Mouse (Mus musculus) kidney, embryonic 14.5 days (tissue): ENCODE results near the gene Plcl1. TPM values are rescaled to one million over a fixed set of nuclear protein-coding genes. Genes with fewer than 3 reads are reported as not detected.
"Not testable (repeated sequence)": the region's sequence is repeated elsewhere in the genome, so short reads cannot be mapped to it uniquely, and the experiment has no call there.

Source experiments
- ATAC-seq: fragments of 200-750 bp; cut with Nextera tagmentation; 2 replicates; pipeline ENCODE4 v1.8.0; 2017; ENCODE audit warnings: moderate number of reproducible peaks, mild to moderate bottlenecking, moderate TSS enrichment, moderate library complexity; ENCODE audit not compliant: low FRiP score, low TSS enrichment
- H3K27ac ChIP-seq: fragments of 300-500 bp; sonication (generic); 2 replicates; pipeline ENCODE4 v1.5.1; 2014; ENCODE audit warnings: low read depth, mild to moderate bottlenecking, low read length, moderate library complexity, mixed read lengths
- H3K27me3 ChIP-seq: fragments of 300-500 bp; sonication (generic); 2 replicates; pipeline ENCODE4 v1.6.1; 2014; ENCODE audit warnings: mild to moderate bottlenecking, low read length; ENCODE audit not compliant: control insufficient read depth, insufficient read depth
- H3K36me3 ChIP-seq: fragments of 300-500 bp; sonication (generic); 2 replicates; pipeline ENCODE4 v1.6.1; 2014; ENCODE audit warnings: low read length, mixed read lengths; ENCODE audit not compliant: control insufficient read depth, insufficient read depth
- H3K4me1 ChIP-seq: fragments of 300-500 bp; sonication (generic); 2 replicates; pipeline ENCODE4 v1.6.1; 2014; ENCODE audit warnings: low read length, mixed read lengths; ENCODE audit not compliant: control insufficient read depth, insufficient read depth
- H3K4me2 ChIP-seq: fragments of 300-500 bp; sonication (generic); replicated peaks from 2 replicates; pipeline ENCODE4 v1.6.1; 2014; ENCODE audit warnings: low read depth, mild to moderate bottlenecking, low read length
- H3K4me3 ChIP-seq: fragments of 300-500 bp; sonication (generic); 2 replicates; pipeline ENCODE4 v1.5.1; 2014; ENCODE audit warnings: mild to moderate bottlenecking, low read length
- H3K9ac ChIP-seq: fragments of 300-500 bp; sonication (generic); 2 replicates; pipeline ENCODE4 v1.6.1; 2014; ENCODE audit warnings: low read depth, mild to moderate bottlenecking, low read length, moderate library complexity
- H3K9me3 ChIP-seq: fragments of 300-500 bp; sonication (generic); 2 replicates; pipeline ENCODE4 v1.6.1; 2016; ENCODE audit warnings: low read length; ENCODE audit not compliant: control insufficient read depth
- WGBS: fragments of 180-500 bp; shearing (Covaris S2); extraction: QIAGEN DNeasy Blood & Tissue Kit; methylation state at CpG from one replicate; pipeline ENCODE4 v1.1.7; 2014; 5-methylcytosine and 5-hydroxymethylcytosine counted together
- polyA plus RNA-seq: library from polyadenylated mRNA; unstranded; fragments of >200 nt; fragmentation: Nextera tagmentation; extraction: Ambion mirVana; gene quantifications from 2 replicates; pipeline ENCODE4 v1.2.1, GENCODE M21; 2014

Plcl1 gene
- polyA plus RNA-seq, 1 experiment from 2014 or later = 5.7 TPM

- WGBS = 72% methylated on average over 2 of the region's 2 CpGs
- no peak overlapping the region for H3K9ac ChIP-seq
- no peak for ATAC-seq
Measured at GRCm38 (mm10) chr1:55446876-55447275, 41.2 kb downstream of the Plcl1 start.

GRCm38 (mm10) chr1:55447661-55448060 is 41.9 kb downstream of the Plcl1 start:
- no peak overlapping the region for H3K9ac ChIP-seq
- no peak overlapping the region for H3K4me2 ChIP-seq
- no peak overlapping the region for H3K27ac ChIP-seq
- no peaks in the 10 kb centered on the region for H3K9me3 ChIP-seq
- H3K4me1 ChIP-seq = no peaks in the 10 kb centered on the region
- ATAC-seq = no peak
- H3K4me3 ChIP-seq = no peak overlapping the region
- 87% methylated on average over 2 of the region's 2 CpGs for WGBS
- H3K36me3 ChIP-seq = no peaks in the 10 kb centered on the region
- no peaks in the 10 kb centered on the region for H3K27me3 ChIP-seq

More at GRCm38 (mm10) chr1:55446876-55447275, 41.2 kb downstream of the Plcl1 start:
- H3K4me1 ChIP-seq = no peaks in the 10 kb centered on the region
- H3K4me3 ChIP-seq = no peak overlapping the region
- no peaks in the 10 kb centered on the region for H3K36me3 ChIP-seq
- no peaks in the 10 kb centered on the region for H3K9me3 ChIP-seq
- no peak overlapping the region for H3K4me2 ChIP-seq
- H3K27ac ChIP-seq = no peak overlapping the region
- no peaks in the 10 kb centered on the region for H3K27me3 ChIP-seq

DNA sequence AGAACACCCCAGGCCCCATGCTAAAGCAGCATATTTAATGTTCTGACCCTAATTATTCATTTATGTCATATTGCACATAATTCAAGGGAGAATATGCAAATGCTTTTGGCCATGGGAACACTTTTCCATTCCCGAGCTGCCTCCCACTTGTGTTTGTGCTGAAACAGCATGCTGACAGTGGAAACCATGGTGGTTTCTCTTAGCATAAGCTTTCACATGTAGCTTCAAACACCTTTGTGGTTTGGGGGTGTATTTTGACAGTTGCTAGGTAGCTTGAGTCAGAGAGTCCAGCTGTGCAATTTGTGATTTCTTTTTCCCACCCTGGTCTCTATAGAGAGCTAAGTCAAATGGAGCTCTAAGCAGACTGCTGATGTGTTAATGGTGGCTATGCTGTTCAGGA is 42.4 kb downstream of the Plcl1 start:
- 81% methylated on average over 1 of the region's 1 CpGs for WGBS
- Histone ChIP-seq H3K9me3 (no peaks in the 10 kb centered on the region), H3K36me3 (no peaks in the 10 kb centered on the region), H3K9ac (no peak overlapping the region), H3K4me2 (no peak overlapping the region), H3K27me3 (no peaks in the 10 kb centered on the region), H3K4me1 (no peaks in the 10 kb centered on the region), H3K27ac (no peak overlapping the region), H3K4me3 (no peak overlapping the region)
- ATAC-seq = no peak

- no peak overlapping the region for H3K9ac ChIP-seq
- H3K4me1 ChIP-seq = no peaks in the 10 kb centered on the region
- H3K36me3 ChIP-seq = no peaks in the 10 kb centered on the region
- no peaks in the 10 kb centered on the region for H3K9me3 ChIP-seq
- H3K27ac ChIP-seq = no peak overlapping the region
- no peaks in the 10 kb centered on the region for H3K27me3 ChIP-seq
- H3K4me3 ChIP-seq = no peak overlapping the region
- WGBS = 63% methylated on average over 3 of the region's 3 CpGs
- ATAC-seq = no peak
- H3K4me2 ChIP-seq = no peak overlapping the region
Measured at GRCm38 (mm10) chr1:55449779-55450178, 44.1 kb downstream of the Plcl1 start.

- ATAC-seq = no peak
- no peak overlapping the region for H3K4me3 ChIP-seq
- no peaks in the 10 kb centered on the region for H3K4me1 ChIP-seq
- no peak overlapping the region for H3K4me2 ChIP-seq
- H3K27ac ChIP-seq = no peak overlapping the region
- H3K27me3 ChIP-seq = no peaks in the 10 kb centered on the region
- H3K9ac ChIP-seq = no peak overlapping the region
- 47% methylated on average over 5 of the region's 5 CpGs for WGBS
- H3K36me3 ChIP-seq = no peaks in the 10 kb centered on the region
- H3K9me3 ChIP-seq = no peaks in the 10 kb centered on the region
Measured at GRCm38 (mm10) chr1:55454119-55454518, 48.4 kb downstream of the Plcl1 start.

DNA sequence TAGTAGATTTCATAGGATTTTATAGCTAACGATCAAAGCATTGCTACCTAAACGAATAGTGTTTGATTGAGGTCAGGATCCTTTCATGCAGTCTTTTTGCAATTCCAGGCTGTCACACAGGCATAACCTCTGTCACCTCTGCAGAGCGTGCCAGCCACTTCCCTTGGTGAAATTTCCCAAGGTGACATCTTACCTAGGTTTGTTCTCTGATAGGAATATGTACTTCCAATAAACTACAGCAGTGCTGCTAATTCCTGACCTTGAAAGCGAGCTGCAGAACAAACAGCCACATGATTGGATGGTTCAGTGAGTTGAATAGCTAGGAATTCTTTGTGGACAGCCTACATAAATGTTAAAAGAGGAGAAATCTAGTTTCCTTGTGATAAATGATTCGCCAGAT is 56.6 kb downstream of the Plcl1 start:
- 76% methylated on average over 5 of the region's 5 CpGs for WGBS
- no peak for ATAC-seq
- no peak overlapping the region for H3K27ac ChIP-seq
- no peak overlapping the region for H3K4me2 ChIP-seq
- no peaks in the 10 kb centered on the region for H3K9me3 ChIP-seq
- H3K4me3 ChIP-seq = no peak overlapping the region
- no peaks in the 10 kb centered on the region for H3K4me1 ChIP-seq
- H3K9ac ChIP-seq = no peak overlapping the region
- no peaks in the 10 kb centered on the region for H3K27me3 ChIP-seq
- no peaks in the 10 kb centered on the region for H3K36me3 ChIP-seq

GRCm38 (mm10) chr1:55473756-55474155 is 68.0 kb downstream of the Plcl1 start:
- no peak for ATAC-seq
- Histone ChIP-seq H3K4me1 (no peaks in the 10 kb centered on the region), H3K9me3 (0 out of 2 replicates have a peak, but pooled peaks cover 3% of the 10 kb centered on the region), H3K9ac (no peak overlapping the region), H3K4me2 (no peak overlapping the region), H3K27ac (no peak overlapping the region), H3K4me3 (no peak overlapping the region), H3K36me3 (no peaks in the 10 kb centered on the region), H3K27me3 (no peaks in the 10 kb centered on the region)
- WGBS = 82% methylated on average over 9 of the region's 9 CpGs

DNA sequence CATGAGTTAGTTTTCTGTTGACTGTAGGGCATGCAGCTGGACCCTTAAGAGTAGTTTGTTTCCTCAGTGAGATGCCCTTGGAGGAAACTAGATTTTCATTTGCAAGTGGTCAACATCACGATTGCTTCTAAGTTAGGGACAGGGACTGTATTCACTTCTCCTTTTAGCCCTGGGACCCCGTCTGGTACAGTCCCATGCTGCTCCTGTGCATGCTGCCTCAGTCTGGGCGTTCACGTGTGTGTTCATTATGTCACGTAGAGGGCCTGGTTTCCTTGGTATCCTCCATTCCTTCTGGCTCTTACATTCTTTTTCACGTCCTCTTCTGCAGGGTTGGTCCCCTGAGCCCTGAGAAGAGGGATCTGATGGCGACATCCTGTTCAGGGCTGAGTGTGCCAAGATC is 69.3 kb downstream of the Plcl1 start:
- no peaks in the 10 kb centered on the region for H3K27me3 ChIP-seq
- ATAC-seq = no peak
- no peaks in the 10 kb centered on the region for H3K4me1 ChIP-seq

DNA sequence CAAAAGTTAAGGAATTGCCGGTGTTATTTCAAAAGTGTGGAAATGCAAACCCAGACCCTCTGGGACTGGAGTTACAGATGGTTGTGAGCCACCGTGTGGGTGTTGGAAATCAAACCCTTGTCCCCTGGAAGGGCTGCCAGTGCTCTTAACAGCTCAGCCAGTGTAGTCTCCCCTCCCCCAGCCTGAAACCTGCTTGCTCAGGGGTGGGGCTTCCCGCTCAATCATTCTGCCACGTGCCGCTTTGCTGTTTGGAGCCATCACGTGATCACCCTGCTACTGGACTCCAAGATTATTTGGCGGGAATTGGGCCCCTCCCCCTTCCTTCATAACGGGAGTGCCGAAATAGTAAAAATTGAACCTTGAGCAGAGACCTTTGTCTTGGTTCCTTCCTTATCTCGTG is 81.7 kb downstream of the Plcl1 start:
- H3K27me3 ChIP-seq, H3K4me3 ChIP-seq, ATAC-seq, H3K9ac ChIP-seq, H3K27ac ChIP-seq, H3K36me3 ChIP-seq, H3K4me2 ChIP-seq, H3K4me1 ChIP-seq, H3K9me3 ChIP-seq: not testable (repeated sequence)
- 83% methylated on average over 10 of the region's 10 CpGs for WGBS

More for the DNA sequence above, 69.3 kb downstream of the Plcl1 start:
- H3K9me3 ChIP-seq = 0 out of 2 replicates have a peak, but pooled peaks cover 3% of the 10 kb centered on the region
- H3K4me2 ChIP-seq = no peak overlapping the region
- H3K27ac ChIP-seq = no peak overlapping the region
- no peaks in the 10 kb centered on the region for H3K36me3 ChIP-seq
- no peak overlapping the region for H3K4me3 ChIP-seq
- no peak overlapping the region for H3K9ac ChIP-seq
- 90% methylated on average over 7 of the region's 7 CpGs for WGBS
